1 mouse cellular context compared by ENCODE assay signal in the genomic region with DNA sequence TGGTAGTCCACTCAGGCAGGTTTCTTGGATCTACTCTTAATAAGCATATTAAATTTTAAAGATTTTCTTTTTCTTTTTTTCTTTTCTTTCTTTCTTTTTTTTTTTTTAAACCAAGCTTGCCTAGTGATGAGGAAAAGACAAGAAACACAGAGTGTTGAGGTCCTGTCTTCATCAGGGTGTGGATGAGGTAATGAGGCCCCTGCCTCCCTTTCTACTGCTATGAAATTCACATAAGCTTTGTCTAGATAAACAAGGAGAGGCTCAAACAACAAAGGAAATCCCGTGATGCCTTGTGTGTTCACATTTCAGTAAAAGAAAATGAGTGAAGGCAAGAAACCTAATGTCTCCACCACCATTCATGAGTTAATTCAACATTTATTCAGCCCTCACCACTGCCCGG.
TF ChIP-seq lines count a peak whose summit lies in the region.

No protein-coding gene starts in this region.

TF ChIP-seq in CH12.LX, 34 proteins besides CTCF, POLR2A, EP300 and RAD21:
- TF ChIP-seq ZNF384 (IDR thresholded peaks at IDR 0.05; ENCODE audit: low read depth, low read length) (0 out of 2 replicates have a peak, but pooled peaks have one; percentile 15), MYC (IDR thresholded peaks at IDR 0.05; ENCODE audit: low read depth, low read length) (no peak)
